Mouse (Mus musculus) kidney, embryonic 16.5 days (tissue): ENCODE measurements around the gene Tlr9. TPM values are rescaled to one million over a fixed set of nuclear protein-coding genes. Genes with fewer than 3 reads are reported as not detected.

Experiments used
- ATAC-seq: fragments of 200-750 bp; cut with Nextera tagmentation; 2 replicates; pipeline ENCODE4 v1.8.0; 2017; ENCODE audit warnings: moderate TSS enrichment; ENCODE audit not compliant: low FRiP score, low TSS enrichment
- H3K27ac ChIP-seq: fragments of 300-500 bp; sonication (generic); 2 replicates; pipeline ENCODE4 v1.5.1; 2014; ENCODE audit warnings: low read length
- H3K27me3 ChIP-seq: fragments of 300-500 bp; sonication (generic); 2 replicates; pipeline ENCODE4 v1.6.1; 2014; ENCODE audit warnings: low read length, control low read depth, mixed read lengths; ENCODE audit not compliant: insufficient read depth
- H3K36me3 ChIP-seq: fragments of 300-500 bp; sonication (generic); 2 replicates; pipeline ENCODE4 v1.6.1; 2014; ENCODE audit warnings: low read length, control low read depth, mixed read lengths; ENCODE audit not compliant: insufficient read depth
- H3K4me1 ChIP-seq: fragments of 300-500 bp; sonication (generic); 2 replicates; pipeline ENCODE4 v1.6.1; 2014; ENCODE audit warnings: low read length, control low read depth, mixed read lengths; ENCODE audit not compliant: insufficient read depth
- H3K4me2 ChIP-seq: fragments of 300-500 bp; sonication (generic); replicated peaks from 2 replicates; pipeline ENCODE4 v1.6.1; 2014; ENCODE audit warnings: low read depth, low read length
- H3K4me3 ChIP-seq: fragments of 300-500 bp; sonication (generic); 2 replicates; pipeline ENCODE4 v1.5.1; 2014; ENCODE audit warnings: mild to moderate bottlenecking, low read length
- H3K9ac ChIP-seq: fragments of 300-500 bp; sonication (generic); replicated peaks from 2 replicates; pipeline ENCODE4 v1.6.1; 2014; ENCODE audit warnings: low read length
- H3K9me3 ChIP-seq: fragments of 300-500 bp; sonication (generic); 2 replicates; pipeline ENCODE4 v1.6.1; 2016; ENCODE audit warnings: low read length, control low read depth
- WGBS: fragments of 180-500 bp; shearing (Covaris S2); extraction: QIAGEN DNeasy Blood & Tissue Kit; methylation state at CpG from one replicate; pipeline ENCODE4 v1.1.7; 2014; 5-methylcytosine and 5-hydroxymethylcytosine counted together
- polyA plus RNA-seq: library from polyadenylated mRNA; unstranded; fragments of >200 nt; fragmentation: Nextera tagmentation; extraction: Ambion mirVana; gene quantifications from 2 replicates; pipeline ENCODE4 v1.2.1, GENCODE M21; 2015

The Tlr9 gene
- polyA plus RNA-seq, 1 experiment from 2014 or later = 0.07 TPM

DNA sequence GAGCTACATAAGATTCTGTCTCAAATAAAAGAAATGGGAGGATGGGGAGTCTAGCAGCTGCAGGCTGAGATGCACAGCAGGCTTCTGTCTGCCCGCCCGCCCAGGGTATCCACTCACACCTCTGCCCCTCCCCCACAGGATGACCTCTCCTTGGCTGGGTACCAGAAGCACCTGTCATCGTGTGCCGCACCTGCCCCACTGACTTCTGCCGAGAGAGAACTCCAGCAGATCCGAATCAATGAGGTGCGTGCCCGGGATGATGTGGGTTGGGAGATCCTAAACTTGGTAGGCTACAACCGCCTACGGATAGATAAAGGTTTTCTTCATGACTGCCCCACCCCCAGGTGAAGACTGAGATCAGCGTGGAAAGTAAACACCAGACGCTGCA lies 9.8 kb upstream of the Tlr9 start:
- Histone ChIP-seq H3K4me1 (peaks cover 9% of the 10 kb centered on the region), H3K9me3 (no peaks in the 10 kb centered on the region), H3K27ac (no peak overlapping the region), H3K36me3 (peaks cover 39% of the 10 kb centered on the region), H3K9ac (no peak overlapping the region), H3K4me2 (no peak overlapping the region), H3K4me3 (no peak overlapping the region), H3K27me3 (no peaks in the 10 kb centered on the region)
- ATAC-seq = no peak
- 88% methylated on average over 12 of the region's 12 CpGs for WGBS

DNA sequence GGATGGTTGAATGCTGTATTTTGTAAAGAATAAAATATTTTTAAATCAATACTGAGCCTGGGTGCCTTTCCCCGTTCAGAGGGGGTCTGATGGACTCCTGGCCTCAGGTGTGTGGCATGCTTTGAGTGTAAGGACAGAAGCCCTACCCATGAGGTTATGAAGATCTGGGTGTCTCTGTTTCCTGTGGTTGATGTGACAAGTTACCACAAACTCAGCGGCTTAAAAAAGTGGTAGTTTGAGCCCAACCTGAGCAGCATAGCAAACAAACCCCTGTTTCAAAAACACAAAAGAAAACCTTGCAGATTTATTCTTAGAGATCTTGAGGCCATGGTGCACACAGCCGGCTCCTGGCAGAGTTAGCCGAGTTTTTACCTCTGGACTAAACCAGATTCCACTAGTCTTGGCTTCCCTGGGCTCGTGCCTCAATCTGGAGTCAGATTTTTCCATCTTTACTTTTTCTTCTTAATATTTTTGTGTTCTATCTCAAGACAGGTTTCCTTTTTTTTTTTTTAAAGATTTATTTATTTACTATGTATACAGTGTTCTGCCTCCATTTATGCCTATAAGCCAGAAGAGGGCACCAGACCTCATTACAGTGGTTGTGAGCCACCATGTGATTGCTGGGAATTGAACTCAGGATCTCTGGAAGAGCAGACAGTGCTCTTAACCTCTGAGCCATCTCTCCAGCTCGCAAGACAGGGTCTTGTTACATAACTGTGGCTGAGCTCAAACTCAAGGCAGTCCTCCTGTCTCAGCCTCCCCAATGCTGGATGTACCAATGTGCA lies 6.9 kb upstream of the Tlr9 start:
- Histone ChIP-seq H3K9me3 (no peaks in the 10 kb centered on the region), H3K4me3 (no peak overlapping the region), H3K27me3 (no peaks in the 10 kb centered on the region), H3K4me2 (no peak overlapping the region), H3K27ac (no peak overlapping the region), H3K9ac (no peak overlapping the region), H3K4me1 (peaks cover 10% of the 10 kb centered on the region), H3K36me3 (peaks cover 26% of the 10 kb centered on the region)
- 87% methylated on average over 6 of the region's 6 CpGs for WGBS
- ATAC-seq = no peak

DNA sequence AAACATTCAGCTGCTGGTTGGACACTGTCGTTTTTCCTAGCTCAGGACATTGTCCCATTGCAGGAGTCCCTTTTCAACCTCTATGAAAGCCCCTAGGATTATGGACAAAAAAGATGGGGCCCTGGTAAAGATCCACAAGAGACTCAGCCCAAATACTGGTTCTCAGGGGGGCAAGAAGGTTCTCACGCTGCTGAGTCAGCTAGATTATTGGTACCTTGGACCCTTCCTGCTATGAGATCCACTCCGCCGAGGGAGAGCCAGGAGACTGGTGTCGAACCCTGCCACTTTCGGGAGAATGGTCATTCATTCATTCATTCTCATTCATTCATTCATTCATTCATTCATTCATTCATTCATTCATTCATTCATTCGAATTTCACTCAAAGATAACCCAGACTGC lies 5.4 kb upstream of the Tlr9 start:
- no peak overlapping the region for H3K9ac ChIP-seq
- H3K9me3 ChIP-seq = no peaks in the 10 kb centered on the region
- no peak overlapping the region for H3K4me2 ChIP-seq
- ATAC-seq = no peak
- 85% methylated on average over 7 of the region's 7 CpGs for WGBS
- H3K27me3 ChIP-seq = no peaks in the 10 kb centered on the region
- H3K27ac ChIP-seq = no peak overlapping the region
- peaks cover 13% of the 10 kb centered on the region for H3K4me1 ChIP-seq
- H3K36me3 ChIP-seq = peaks cover 26% of the 10 kb centered on the region
- no peak overlapping the region for H3K4me3 ChIP-seq

DNA sequence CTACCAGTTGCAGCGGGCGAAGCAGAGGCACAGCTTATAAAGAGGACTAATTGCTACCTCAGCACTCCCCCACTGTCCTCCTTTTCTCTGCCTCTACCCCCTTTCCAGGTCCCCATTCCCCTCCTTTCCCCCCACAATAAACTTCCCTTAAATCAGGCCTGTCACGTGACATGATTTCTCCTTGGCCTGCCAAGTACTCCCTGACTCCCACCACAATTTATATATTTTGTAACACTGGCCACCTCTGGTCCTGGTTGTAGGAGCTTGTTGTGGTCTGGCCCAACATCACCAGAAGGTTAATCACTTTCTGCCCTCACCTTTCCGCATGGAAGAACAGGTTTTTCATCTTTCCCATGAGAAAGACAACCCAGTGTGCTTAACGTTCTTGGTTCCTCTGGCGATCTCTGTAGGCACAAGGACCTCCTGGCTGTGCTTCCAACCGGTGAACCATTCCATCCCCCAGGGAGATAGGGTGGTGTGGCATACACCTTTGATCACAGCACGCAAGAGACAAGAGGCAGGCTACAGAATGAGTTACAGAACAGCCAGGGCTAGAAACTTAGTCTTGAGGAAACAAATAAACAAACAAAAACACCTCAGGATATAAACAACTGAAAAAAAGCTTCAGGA lies 1.4 kb upstream of the Tlr9 start:
- Histone ChIP-seq H3K9me3 (no peaks in the 10 kb centered on the region), H3K4me3 (no peak overlapping the region), H3K27ac (0 out of 2 replicates have a peak overlapping the region, but pooled peaks have one; percentile 31), H3K4me1 (peaks cover 17% of the 10 kb centered on the region), H3K9ac (no peak overlapping the region), H3K27me3 (peaks cover 7% of the 10 kb centered on the region; the same call in 1 of the 2 replicates), H3K4me2 (no peak overlapping the region), H3K36me3 (no peaks in the 10 kb centered on the region)
- WGBS = 23% methylated on average over 8 of the region's 8 CpGs
- peak; percentile 62 for ATAC-seq

DNA sequence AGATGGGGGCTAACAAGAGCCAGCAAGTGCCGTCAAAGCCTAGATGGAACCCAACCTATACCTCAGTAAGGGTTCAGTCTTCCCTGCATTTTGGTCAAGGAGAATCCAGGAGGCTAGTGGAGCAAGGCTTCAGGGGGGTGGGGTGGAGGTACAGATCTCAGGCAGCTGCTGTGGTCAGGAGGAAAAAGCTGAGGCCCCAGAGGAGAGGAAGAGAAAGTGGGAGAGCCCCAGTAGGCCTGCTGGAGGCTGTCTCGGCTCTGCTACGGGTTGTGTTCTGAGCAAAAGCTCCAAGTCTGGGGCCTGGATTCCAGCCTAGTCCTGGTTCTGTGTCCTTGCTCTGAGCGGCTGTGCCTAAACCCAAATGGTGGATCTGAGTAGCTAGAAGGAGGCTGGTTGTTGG lies 596 bp downstream of the Tlr9 start:
- no peaks in the 10 kb centered on the region for H3K9me3 ChIP-seq
- H3K36me3 ChIP-seq = no peaks in the 10 kb centered on the region
- no peak overlapping the region for H3K4me2 ChIP-seq
- H3K4me3 ChIP-seq = no peak overlapping the region
- H3K27me3 ChIP-seq = peaks cover 7% of the 10 kb centered on the region; the same call in 1 of the 2 replicates
- 85% methylated on average over 4 of the region's 4 CpGs for WGBS
- no peak for ATAC-seq
- no peak overlapping the region for H3K27ac ChIP-seq
- H3K4me1 ChIP-seq = peaks cover 23% of the 10 kb centered on the region
- H3K9ac ChIP-seq = no peak overlapping the region

DNA sequence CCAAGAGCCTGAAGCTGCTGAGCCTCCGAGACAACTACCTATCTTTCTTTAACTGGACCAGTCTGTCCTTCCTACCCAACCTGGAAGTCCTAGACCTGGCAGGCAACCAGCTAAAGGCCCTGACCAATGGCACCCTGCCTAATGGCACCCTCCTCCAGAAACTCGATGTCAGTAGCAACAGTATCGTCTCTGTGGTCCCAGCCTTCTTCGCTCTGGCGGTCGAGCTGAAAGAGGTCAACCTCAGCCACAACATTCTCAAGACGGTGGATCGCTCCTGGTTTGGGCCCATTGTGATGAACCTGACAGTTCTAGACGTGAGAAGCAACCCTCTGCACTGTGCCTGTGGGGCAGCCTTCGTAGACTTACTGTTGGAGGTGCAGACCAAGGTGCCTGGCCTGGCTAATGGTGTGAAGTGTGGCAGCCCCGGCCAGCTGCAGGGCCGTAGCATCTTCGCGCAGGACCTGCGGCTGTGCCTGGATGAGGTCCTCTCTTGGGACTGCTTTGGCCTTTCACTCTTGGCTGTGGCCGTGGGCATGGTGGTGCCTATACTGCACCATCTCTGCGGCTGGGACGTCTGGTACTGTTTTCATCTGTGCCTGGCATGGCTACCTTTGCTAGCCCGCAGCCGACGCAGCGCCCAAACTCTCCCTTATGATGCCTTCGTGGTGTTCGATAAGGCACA lies 3.2 kb downstream of the Tlr9 start:
- Histone ChIP-seq H3K36me3 (no peaks in the 10 kb centered on the region), H3K9me3 (no peaks in the 10 kb centered on the region), H3K9ac (peak overlapping the region; percentile 58), H3K4me1 (peaks cover 21% of the 10 kb centered on the region), H3K27me3 (peaks cover 7% of the 10 kb centered on the region; the same call in 1 of the 2 replicates), H3K27ac (0 out of 2 replicates have a peak overlapping the region, but pooled peaks have one; percentile 25), H3K4me2 (peak overlapping the region; percentile 73), H3K4me3 (peak overlapping the region; percentile 44)
- no peak for ATAC-seq
- 54% methylated on average over 23 of the region's 24 CpGs for WGBS

DNA sequence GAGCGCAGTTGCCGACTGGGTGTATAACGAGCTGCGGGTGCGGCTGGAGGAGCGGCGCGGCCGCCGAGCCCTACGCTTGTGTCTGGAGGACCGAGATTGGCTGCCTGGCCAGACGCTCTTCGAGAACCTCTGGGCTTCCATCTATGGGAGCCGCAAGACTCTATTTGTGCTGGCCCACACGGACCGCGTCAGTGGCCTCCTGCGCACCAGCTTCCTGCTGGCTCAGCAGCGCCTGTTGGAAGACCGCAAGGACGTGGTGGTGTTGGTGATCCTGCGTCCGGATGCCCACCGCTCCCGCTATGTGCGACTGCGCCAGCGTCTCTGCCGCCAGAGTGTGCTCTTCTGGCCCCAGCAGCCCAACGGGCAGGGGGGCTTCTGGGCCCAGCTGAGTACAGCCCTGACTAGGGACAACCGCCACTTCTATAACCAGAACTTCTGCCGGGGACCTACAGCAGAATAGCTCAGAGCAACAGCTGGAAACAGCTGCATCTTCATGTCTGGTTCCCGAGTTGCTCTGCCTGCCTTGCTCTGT lies 3.8 kb downstream of the Tlr9 start:
- peak overlapping the region; percentile 58 for H3K9ac ChIP-seq
- H3K4me2 ChIP-seq = peak overlapping the region; percentile 73
- peak overlapping the region; percentile 44 for H3K4me3 ChIP-seq
- H3K27me3 ChIP-seq = peaks cover 7% of the 10 kb centered on the region; the same call in 1 of the 2 replicates
- peak; percentile 56 for ATAC-seq
- H3K4me1 ChIP-seq = peaks cover 15% of the 10 kb centered on the region
- H3K9me3 ChIP-seq = no peaks in the 10 kb centered on the region
- peak overlapping the region; percentile 25; the same call in 1 of the 2 replicates for H3K27ac ChIP-seq
- H3K36me3 ChIP-seq = no peaks in the 10 kb centered on the region
- 4% methylated on average over 34 of the region's 34 CpGs for WGBS

DNA sequence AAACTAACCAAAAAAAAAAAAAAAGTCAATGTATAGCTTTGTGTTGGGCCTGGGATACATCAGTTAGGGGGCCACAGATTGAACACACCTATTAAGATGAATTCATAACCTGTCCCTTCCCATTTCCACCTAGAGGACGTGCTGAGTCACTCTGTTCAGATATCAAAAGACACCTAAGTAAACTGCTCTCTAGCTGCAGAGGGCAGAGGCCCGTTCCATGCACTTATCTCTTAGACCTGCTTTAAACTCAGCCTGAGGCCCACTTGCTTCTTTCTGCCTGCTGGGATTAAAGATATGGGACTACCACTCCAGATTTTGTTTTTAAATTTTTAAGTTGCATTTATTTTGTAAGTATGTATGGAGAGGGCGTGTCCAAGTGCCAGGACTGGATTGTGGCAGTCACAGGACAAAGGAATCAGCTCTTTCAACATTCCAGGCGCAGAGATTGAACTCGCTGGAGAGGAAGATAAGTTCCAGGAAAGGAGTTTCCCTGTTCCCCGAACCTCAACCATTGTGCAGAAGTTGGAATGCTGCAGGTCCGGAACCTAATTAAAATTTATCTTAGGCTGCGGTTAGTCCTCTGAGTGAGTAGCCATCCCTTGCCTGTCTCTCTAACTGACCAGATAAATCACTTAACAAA lies 5.5 kb downstream of the Tlr9 start:
- Histone ChIP-seq H3K9ac (no peak overlapping the region), H3K27me3 (peaks cover 7% of the 10 kb centered on the region; the same call in 1 of the 2 replicates), H3K36me3 (no peaks in the 10 kb centered on the region), H3K4me3 (no peak overlapping the region), H3K27ac (no peak overlapping the region), H3K4me2 (no peak overlapping the region), H3K9me3 (no peaks in the 10 kb centered on the region), H3K4me1 (peaks cover 10% of the 10 kb centered on the region)
- 61% methylated on average over 8 of the region's 8 CpGs for WGBS
- ATAC-seq = no peak

DNA sequence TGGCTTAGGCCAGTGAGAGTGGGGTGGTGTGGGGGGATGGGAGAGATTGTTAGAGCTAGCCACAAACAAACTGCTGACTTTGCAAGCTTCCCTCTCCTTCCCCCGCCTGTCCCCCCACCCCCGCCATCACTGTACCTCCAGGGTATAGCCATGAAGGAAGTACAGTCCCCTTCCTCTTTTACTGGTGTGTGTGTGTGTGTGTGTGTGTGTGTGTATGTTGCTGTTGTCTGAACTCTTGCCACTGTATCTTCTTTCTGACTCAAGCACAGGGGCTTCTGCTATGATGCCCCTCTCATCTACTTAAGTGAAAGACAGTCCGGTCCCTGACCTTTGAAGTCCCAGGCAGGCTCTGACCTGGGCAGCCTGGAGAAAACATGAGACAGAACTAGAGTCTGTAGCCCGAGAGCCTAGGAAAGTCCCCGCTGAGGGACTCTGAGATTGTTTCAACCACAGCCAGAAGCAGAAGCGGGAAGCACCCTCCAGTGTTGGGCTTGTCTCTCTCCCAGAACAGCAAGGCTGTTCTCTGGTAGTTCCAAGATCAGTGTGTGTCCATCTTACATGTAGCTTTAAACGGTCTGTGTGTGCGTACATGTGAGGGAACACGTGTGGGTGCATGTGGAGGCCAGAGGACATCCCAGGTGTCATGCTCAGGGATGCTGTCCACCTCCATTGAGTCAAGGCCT lies 7.8 kb downstream of the Tlr9 start:
- Histone ChIP-seq H3K27ac (no peak overlapping the region), H3K4me1 (peaks cover 13% of the 10 kb centered on the region), H3K36me3 (peaks cover 18% of the 10 kb centered on the region), H3K4me3 (no peak overlapping the region), H3K4me2 (no peak overlapping the region), H3K27me3 (peaks cover 7% of the 10 kb centered on the region; the same call in 1 of the 2 replicates), H3K9me3 (no peaks in the 10 kb centered on the region), H3K9ac (no peak overlapping the region)
- ATAC-seq = no peak
- WGBS = 74% methylated on average over 9 of the region's 9 CpGs
